Mouse (Mus musculus) gastrocnemius, postnatal 10 days (tissue): ENCODE data around the gene Zfp369. TPM values are rescaled to one million over a fixed set of nuclear protein-coding genes. Genes with fewer than 3 reads are reported as not detected.

ENCODE experiments used
- total RNA-seq, 2 experiments: library from RNA; stranded (reverse); gene quantifications; 2 replicates each; pipeline ENCODE4 v1.2.3; 2021

Zfp369 gene
- total RNA-seq, 2 experiments from 2014 or later: 9.2 to 12.7 TPM

Other genes starting within 250 kb of the Zfp369 start
- not detected for gene Spata31d1c, start 245.8 kb upstream of the Zfp369 start, total RNA-seq
- not detected for gene Prss47, start 226.1 kb upstream of the Zfp369 start, total RNA-seq
- 10 to 100 TPM; 15.0 to 18.7 TPM for gene Mfsd14b, start 165.8 kb upstream of the Zfp369 start, total RNA-seq
- gene Olfr465-ps1, start 140.7 kb upstream of the Zfp369 start, total RNA-seq: not detected
- not detected for gene Olfr466, start 128.6 kb upstream of the Zfp369 start, total RNA-seq
- gene Nlrp4f, start 72.8 kb upstream of the Zfp369 start, total RNA-seq: not detected
- not detected for gene Gm10775, start 19.3 kb upstream of the Zfp369 start, total RNA-seq
- gene Gm10139, start 233.9 kb downstream of the Zfp369 start, total RNA-seq: not detected